Mouse (Mus musculus) ES-E14 (cell line): ENCODE results near the gene Ulk4. TPM values are rescaled to one million over a fixed set of nuclear protein-coding genes. Genes with fewer than 3 reads are reported as not detected.

Experiments
- DNase-seq: peaks from one replicate; pipeline ENCODE4 v3.0.0-alpha.2; 2013; ENCODE audit warnings: low read depth, low spot score
- H3K27ac ChIP-seq: 2 replicates; pipeline ENCODE4 v1.5.1; 2012; ENCODE audit warnings: low read depth, mild to moderate bottlenecking, low read length, moderate library complexity, mixed read lengths; ENCODE audit not compliant: poor library complexity, insufficient read depth, severe bottlenecking
- H3K36me3 ChIP-seq: 2 replicates; pipeline ENCODE4 v1.6.1; 2012; ENCODE audit warnings: mild to moderate bottlenecking, low read length, moderate library complexity, mixed read lengths; ENCODE audit not compliant: control insufficient read depth, poor library complexity, insufficient read depth, severe bottlenecking
- H3K4me1 ChIP-seq, 2 experiments: fragments of 150-350 bp in 1 of 2; sonication (generic) in 1 of 2; 2 replicates each; pipeline ENCODE4 v1.6.1; 2012; ENCODE audit warnings: low read length in 2 of 2, mild to moderate bottlenecking in 1 of 2, mixed read lengths in 1 of 2; ENCODE audit not compliant: control insufficient read depth in 2 of 2, insufficient read depth in 2 of 2, poor library complexity in 1 of 2
- H3K4me3 ChIP-seq, 2 experiments: fragments of 150-350 bp in 1 of 2; sonication (generic) in 1 of 2; 2 replicates each; pipeline ENCODE4 v1.5.1; 2012; ENCODE audit warnings: low read length in 2 of 2, low read depth in 1 of 2, mild to moderate bottlenecking in 1 of 2, mixed read lengths in 1 of 2; ENCODE audit not compliant: insufficient read depth in 1 of 2, poor library complexity in 1 of 2, severe bottlenecking in 1 of 2
- H3K9ac ChIP-seq: 2 replicates; pipeline ENCODE4 v1.6.1; 2012; ENCODE audit warnings: low read depth, mild to moderate bottlenecking, low read length, mixed read lengths; ENCODE audit not compliant: poor library complexity, insufficient read depth, severe bottlenecking
- H3K9me3 ChIP-seq: fragments of 150-350 bp; sonication (generic); 2 replicates; pipeline ENCODE4 v1.6.1; 2012; ENCODE audit warnings: low read depth, mild to moderate bottlenecking, low read length; ENCODE audit not compliant: control insufficient read depth, insufficient read depth
- CHD2 ChIP-seq: IDR thresholded peaks from 2 replicates; pipeline ENCODE4 v1.6.1; 2014; ENCODE audit warnings: mild to moderate bottlenecking, low read depth, low read length, inconsistent platforms
- HCFC1 ChIP-seq: IDR thresholded peaks from 2 replicates; pipeline ENCODE4 v1.6.1; 2012; ENCODE audit warnings: low read length, inconsistent platforms, borderline replicate concordance; ENCODE audit not compliant: insufficient read depth
- MAFK ChIP-seq: IDR thresholded peaks from 2 replicates; pipeline ENCODE4 v1.6.1; 2014; ENCODE audit warnings: mild to moderate bottlenecking, low read depth, low read length, inconsistent platforms; ENCODE audit not compliant: insufficient read depth
- ZC3H11A ChIP-seq: IDR thresholded peaks from 2 replicates; pipeline ENCODE4 v1.6.1; 2012; ENCODE audit warnings: low read depth, mild to moderate bottlenecking, inconsistent platforms, low read length, borderline replicate concordance
- ZNF384 ChIP-seq: IDR thresholded peaks from 2 replicates; pipeline ENCODE4 v1.6.1; 2012; ENCODE audit warnings: low read depth, low read length, inconsistent platforms
- in situ Hi-C, 2 experiments: fragments of 600-800 bp; cut with MboI; formaldehyde crosslinking; loops; one replicate each; pipeline ENCODE4 v1.15.1; 2025; ENCODE audit warnings: low sequenced_read_pairs in 2 of 2, inconsistent platforms in 1 of 2; ENCODE audit not compliant: unreplicated experiment in 2 of 2
- total RNA-seq: library from RNA; depleted of rRNA; stranded (reverse); fragments of 300-350 nt; gene quantifications from 2 replicates; pipeline ENCODE4 v1.2.3, GENCODE M21; 2012

The Ulk4 gene
- total RNA-seq, 1 experiment, result 31.5 TPM

DNA sequence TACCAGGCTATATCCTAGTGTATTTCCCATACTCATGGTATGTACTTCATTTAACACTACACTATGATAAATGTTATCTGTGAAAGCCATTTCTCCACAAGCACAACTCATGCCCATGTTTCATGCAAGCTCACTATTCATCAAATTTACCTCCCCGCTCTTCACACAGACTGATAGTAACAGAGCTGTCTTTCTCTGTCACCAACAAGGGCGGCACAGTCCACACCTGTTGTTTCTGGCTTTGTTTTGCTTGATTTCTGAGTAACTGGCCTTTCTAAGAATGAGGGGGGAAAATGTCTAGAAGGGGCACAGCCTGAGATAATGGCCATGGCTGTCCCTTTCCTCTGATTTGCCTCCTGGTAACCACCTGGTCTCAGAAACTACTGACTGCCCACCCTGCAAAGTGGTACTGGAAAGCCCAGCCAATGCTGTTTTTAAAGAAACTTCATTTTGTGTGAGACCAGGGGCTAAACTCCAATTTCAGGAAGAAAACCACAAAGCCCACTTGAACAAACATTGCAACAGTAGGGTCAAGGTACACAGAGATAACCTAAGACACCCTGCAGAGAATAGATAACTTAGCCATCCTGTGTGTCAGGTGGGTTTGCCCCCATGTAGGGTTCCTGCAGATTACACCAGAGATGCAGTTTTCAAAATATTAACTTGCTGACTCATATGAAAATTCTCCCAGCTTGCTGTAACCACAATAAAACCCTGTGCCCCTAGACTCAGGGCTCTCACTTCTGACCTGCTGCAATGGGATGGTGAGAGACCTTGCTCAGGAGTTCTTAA lies 258.3 kb downstream of the Ulk4 start:
- in situ Hi-C loops, result no loop called here
- no peak for TF ChIP-seq ZNF384
- TF ChIP-seq ZC3H11A, result no peak
- DNase-seq, result no peak

DNA sequence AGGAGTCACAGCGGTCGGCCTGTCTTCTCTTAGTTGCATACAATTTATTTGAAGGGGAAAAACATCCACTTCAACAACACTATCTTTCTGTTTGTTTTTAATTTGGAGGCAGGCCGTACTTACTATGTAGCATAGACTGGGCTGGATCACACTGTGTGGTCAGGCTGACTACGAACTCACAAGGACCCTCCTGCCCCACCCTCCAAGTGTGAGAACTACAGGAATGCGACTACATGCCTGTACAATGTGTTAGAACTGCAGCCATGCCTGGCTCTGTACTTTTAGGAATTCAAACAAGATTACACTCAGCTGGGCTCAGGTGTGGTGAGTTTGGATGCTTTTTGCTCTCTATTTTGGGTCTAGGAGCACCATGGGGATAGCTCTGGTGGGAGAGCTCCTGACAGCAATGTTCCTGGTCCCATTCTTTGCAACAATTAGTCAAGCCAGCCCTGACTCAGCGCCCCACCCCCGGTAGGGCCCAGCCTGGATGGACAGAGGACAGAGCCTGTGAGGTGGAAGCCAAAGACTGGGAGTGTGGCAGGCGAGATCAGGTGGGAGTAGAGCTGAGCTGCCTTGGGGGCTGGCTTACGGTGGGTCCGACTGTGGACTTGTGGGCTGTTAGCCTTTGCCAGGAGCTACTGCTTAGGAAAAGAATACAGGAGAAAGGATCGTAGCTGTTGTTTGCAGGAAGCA lies 261.0 kb downstream of the Ulk4 start:
- H3K4me3 ChIP-seq, result no peak overlapping the region
- H3K9ac ChIP-seq, result no peak overlapping the region
- H3K4me1 ChIP-seq, result no peaks in the 10 kb centered on the region
- no peak for DNase-seq
- no peak overlapping the region for H3K27ac ChIP-seq
- no peaks in the 10 kb centered on the region for H3K9me3 ChIP-seq
- no peaks in the 10 kb centered on the region for H3K36me3 ChIP-seq
- in situ Hi-C loops, result no loop called here
- TF ChIP-seq ZC3H11A, result no peak
- TF ChIP-seq MAFK, result no peak
- no peak for TF ChIP-seq CHD2
- TF ChIP-seq HCFC1, result no peak
- no peak for TF ChIP-seq ZNF384

More for the DNA sequence above, 258.3 kb downstream of the Ulk4 start:
- no peaks in the 10 kb centered on the region for H3K9me3 ChIP-seq
- no peaks in the 10 kb centered on the region for H3K4me1 ChIP-seq
- no peak overlapping the region for H3K27ac ChIP-seq
- H3K4me3 ChIP-seq, result no peak overlapping the region
- no peaks in the 10 kb centered on the region for H3K36me3 ChIP-seq
- no peak overlapping the region for H3K9ac ChIP-seq

GRCm38 (mm10) chr9:121011540-121011939 lies 265.5 kb downstream of the Ulk4 start:
- H3K4me3 ChIP-seq, result 0 out of 4 replicates have a peak overlapping the region, but pooled peaks of 1 of the 2 experiments have one; percentile 3
- H3K9ac ChIP-seq, result no peak overlapping the region
- H3K36me3 ChIP-seq, result no peaks in the 10 kb centered on the region
- in situ Hi-C loops, result no loop called here
- H3K9me3 ChIP-seq, result no peaks in the 10 kb centered on the region
- no peaks in the 10 kb centered on the region for H3K4me1 ChIP-seq
- TF ChIP-seq ZC3H11A (no peak), HCFC1 (no peak), MAFK (no peak), CHD2 (no peak), ZNF384 (no peak)
- DNase-seq, result peak; percentile 29
- no peak overlapping the region for H3K27ac ChIP-seq

GRCm38 (mm10) chr9:121010544-121010943 lies 266.5 kb downstream of the Ulk4 start:
- no peak for TF ChIP-seq MAFK
- no peak for TF ChIP-seq CHD2
- TF ChIP-seq ZC3H11A, result no peak
- TF ChIP-seq HCFC1, result no peak
- no peak for TF ChIP-seq ZNF384
- Histone ChIP-seq H3K4me1 (no peaks in the 10 kb centered on the region), H3K4me3 (no peak overlapping the region), H3K36me3 (no peaks in the 10 kb centered on the region), H3K9ac (no peak overlapping the region), H3K9me3 (no peaks in the 10 kb centered on the region), H3K27ac (no peak overlapping the region)
- no peak for DNase-seq
- in situ Hi-C loops, result no loop called here

DNA sequence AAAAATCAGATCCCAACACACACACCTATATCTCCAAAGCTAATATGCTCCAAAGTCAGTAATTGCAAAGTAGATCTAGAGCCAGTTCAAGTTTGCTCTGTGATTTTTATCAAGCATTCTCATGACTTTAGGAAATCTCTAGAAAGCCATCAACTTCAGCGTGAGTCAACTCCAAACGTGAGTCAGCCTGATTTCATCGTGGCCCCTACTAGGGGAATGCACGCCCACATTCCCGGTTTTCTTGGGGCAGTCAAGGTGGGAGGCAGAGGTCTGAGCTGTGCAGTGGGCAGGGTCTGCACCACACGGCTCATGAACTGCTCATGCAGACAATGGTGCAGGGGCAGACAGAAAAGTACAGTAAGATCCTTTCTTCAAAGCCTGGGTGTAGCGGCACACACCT lies 271.0 kb downstream of the Ulk4 start:
- H3K4me3 ChIP-seq, result no peak overlapping the region
- H3K9ac ChIP-seq, result no peak overlapping the region
- no peaks in the 10 kb centered on the region for H3K9me3 ChIP-seq
- H3K27ac ChIP-seq, result no peak overlapping the region
- H3K4me1 ChIP-seq, result no peaks in the 10 kb centered on the region
- H3K36me3 ChIP-seq, result no peaks in the 10 kb centered on the region
- no peak for TF ChIP-seq ZC3H11A
- no peak for TF ChIP-seq ZNF384
- in situ Hi-C loops, result no loop called here
- no peak for DNase-seq
